Mouse (Mus musculus) right cerebral cortex, postnatal 4 days (tissue): ENCODE data around the gene Cyp2t4.

ENCODE experiments used
- DNase-seq: peaks from one replicate; pipeline ENCODE4 v3.0.0-alpha.2; 2022

Cyp2t4 gene

DNA sequence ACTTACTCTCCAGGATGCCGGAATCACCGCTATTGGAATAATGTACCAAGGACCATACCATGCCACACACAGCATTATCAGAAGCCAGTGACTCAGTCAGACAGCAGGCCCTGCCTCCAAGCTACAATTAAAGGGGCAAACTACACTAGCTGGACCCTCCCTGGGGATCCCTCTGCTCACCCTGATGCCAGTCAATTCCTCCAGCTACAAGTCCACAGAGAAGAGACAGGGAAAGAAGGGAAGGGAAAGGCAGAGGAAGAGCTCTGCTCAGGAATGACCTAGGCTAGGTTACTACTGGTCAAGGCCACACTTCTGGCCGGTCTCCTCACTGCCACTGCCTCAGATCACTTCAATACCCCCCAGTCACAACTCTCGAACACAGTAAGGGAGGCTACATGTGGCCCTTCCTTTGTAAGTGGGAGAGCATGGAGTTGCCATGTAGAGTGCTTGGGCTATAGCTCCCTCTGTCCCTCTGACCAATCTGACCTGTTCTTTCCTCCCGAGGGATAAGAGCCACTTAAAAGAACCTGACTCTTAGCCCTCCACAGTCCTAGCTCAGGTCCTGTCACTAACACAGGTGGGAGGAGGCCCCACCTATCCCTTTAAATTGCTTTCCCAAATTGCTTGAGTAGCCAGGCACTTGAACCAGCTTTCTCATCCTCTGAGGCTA lies 9.4 kb downstream of the Cyp2t4 start:
- no peak for DNase-seq

DNA sequence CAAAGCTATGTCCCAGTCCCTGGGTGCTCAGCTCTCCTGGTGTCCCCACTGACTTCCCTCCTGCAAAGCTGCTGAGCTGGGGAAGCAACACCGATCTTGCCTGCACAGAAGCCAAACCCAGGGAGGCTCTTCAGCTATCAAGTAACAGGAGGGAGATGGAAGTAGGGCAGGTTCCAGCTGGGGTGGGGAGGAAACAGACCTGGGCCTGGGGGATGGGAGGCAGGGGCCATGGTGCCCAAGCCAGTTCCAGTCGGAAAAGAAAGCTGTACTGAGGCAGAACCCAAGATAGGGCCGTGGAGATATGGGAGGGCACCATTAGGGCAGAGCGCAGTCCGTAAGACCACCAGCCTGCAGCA lies 9.9 kb downstream of the Cyp2t4 start:
- no peak for DNase-seq

DNA sequence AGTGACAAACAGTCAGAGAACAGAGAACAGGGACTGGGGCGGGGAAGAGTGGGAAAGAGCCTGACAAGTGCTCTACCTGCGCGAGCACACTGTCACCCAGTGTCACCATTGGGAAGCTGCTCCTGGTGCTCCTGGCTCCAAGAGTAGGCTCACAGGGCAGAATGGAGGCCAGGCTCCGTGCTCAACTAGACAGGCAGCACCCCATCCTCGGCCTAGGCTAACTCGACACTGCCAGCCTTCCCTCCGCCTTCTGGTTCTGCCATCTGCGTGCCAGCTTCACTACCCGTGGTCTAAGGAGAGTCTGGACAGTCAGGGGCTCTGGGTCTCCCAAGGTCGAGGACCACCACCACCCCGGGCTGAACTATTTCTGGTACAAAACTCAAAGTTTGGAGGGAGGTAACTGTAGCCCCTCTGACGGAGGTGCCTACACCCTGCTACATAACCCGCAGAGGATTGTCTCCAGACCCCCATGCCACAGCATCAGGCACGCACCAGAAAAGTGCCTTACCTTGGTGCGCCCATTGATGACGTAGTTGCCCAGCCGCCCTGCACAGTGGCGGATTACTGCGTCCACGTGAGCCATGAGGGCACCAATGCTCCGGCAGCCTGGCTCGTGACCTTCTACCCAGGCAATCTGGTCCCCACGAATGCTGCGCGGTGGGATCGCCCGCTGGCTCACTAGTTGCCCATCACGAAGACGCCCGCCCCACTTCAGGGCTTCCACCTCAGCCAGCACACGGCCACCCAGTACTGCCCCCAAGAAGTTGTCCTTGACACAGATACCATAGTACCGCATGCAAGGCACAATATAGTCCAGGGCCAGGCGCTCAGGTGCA lies 10.8 kb downstream of the Cyp2t4 start:
- DNase-seq: no peak

DNA sequence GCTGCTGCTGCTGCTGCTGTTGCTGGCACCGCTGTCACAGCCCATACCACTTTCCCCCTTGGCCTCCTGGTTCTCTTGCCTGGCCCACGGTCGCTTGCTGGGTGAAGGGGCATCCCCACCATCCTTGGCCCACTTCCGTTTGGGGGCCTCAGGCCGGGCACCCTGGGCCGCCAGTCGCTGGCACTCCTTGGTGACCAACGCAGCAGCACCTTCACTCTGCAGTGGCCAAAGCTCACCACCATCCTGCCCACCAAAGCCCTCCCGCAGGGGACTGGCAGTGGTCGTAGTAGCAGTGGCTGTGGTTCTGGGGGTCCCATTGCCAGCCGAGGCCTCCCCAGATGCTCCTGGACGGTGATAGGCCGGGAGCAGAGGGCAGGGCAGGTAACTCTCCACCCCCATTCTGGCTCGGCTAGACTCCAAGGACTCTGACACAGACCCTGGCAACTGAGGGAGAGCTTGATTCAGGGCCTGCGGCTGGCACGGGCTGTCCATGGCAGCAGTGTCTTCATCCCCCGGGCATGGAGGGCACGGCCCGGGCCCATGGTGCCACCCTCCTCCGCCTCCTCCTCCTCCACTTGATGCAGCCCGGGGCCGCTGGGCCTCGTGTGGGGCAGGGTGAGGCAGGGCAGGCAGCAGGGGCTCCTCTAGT lies 11.6 kb downstream of the Cyp2t4 start:
- DNase-seq: no peak

DNA sequence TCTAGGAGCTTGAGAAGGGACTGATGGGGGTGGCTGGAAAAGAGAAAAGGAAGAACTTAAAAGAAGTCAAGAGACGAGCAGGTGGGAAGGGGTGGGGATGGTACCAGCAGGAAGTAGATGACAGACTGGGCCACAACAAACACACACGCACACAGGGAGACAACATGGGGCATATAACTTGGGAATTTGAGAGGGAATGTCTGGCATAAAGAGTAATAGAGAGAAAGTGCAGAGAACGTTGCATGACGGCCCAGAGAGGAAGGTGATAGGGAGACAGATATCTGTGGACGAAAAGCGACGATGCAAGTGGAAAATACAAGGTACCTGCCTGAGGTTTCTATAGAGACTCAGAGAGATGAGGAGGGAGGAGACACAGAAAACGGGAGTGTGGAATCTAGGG lies 12.2 kb downstream of the Cyp2t4 start:
- DNase-seq: no peak

DNA sequence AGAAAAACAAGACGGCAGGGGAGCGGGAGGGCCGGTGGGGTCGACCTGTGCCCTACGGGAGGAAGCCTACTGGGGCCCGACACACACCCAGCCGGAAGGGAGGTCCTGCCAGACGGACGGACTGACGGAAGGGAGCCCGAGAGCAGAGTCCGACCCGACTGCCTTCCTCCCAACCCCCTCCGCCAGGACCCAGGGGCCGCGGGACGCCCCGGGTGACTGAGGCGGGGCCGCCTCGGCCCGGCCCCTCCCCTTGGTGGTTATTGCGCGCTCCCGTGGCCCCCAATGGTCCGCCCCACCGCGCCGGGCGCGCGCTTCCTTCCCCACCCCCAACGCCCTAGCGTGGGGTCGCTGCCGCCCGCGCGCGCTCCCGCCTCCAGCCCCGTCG lies 12.7 kb downstream of the Cyp2t4 start:
- peak; percentile 85 for DNase-seq

DNA sequence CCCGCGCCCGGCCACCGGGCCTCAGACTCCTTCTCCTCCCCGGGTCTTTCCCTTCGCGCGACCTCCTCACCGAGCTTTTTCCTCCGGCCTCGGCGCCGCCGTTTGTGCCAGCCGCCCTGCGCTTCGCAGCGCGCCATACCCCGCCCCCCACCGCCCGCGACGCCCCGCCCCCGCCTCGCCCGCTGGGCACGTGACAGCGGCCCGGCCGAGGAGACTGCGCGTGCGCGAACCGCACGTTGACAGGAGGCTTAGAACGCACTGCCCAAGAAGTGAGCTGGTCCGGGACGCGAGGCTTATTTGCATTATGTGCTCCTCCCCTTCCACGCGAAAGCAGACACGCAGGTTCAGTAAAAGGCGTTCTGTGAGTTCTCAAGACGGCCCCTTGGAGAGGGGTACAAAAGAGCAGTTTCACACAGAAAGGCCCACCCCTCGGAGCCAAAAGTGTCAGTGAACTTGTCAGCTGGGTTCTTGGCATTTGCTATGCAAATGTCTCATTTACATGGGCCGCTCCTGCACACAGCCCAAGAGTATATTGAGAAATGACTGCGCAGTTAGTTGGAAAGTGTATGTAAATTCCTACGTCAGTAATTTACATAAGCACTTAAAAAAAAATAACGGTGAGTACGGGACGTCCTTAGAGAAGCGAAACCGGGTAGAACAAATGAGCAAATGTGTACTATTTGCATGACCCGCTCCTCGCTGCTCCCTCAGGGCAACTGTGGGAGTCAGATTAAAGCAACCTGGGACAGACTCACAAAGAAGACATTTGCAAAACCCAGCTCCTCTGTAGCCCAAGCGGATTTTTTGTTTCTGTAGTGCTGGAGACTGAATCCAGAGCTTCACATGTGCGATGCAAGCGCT lies 13.3 kb downstream of the Cyp2t4 start, which contains the start of gene Egln2:
Egln2 (minus strand) TSS at position 189 of the 861 bp plus-strand sequence.
- DNase-seq: peak; percentile 99

DNA sequence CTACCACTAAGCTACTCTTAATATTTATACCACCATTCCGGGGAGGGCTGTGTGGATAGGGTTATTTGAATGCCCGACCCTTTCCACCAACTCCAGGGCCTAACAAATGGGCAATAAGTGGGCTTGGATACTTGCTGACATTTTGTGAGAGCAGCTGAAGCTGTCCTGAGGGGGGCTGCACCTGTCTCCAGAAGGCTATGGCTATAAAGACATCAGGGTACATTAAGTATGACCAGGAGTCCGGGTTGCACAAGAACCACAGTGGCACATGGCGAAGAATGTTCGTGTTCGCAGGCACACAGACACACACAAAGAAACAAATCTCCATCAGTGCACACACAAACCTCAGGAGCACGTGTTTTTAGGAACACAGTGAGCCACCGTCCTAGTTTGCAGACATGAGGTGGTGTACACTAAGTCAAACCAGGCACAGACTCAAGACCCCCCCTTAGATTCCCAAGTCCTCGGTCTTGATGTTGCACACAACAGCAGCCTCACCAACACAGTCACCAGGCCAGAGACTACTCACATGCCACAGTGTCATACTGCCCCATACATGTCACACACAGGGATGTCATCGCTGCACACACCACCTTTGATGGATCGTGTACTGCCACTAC lies 14.1 kb downstream of the Cyp2t4 start:
- no peak for DNase-seq

DNA sequence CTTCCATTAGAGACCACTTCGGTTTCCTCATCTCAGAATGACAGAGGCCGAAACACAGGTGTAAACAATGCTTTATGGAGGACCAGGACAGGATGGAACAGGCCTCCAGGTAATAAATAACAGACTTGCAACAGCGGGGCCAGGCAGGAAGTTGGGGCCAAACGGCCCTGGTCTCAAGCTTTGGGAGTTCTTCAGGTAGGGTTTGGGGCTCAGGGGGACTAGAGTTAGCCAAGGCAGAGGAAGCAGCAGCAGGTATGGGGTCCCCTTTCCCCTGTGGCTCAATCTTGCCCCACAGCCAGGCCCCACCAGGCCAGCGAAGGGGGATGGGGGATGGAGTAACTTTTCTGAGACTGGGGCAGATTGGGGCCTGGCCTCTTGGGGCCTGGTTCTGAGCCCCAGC lies 14.9 kb downstream of the Cyp2t4 start:
- DNase-seq: no peak

DNA sequence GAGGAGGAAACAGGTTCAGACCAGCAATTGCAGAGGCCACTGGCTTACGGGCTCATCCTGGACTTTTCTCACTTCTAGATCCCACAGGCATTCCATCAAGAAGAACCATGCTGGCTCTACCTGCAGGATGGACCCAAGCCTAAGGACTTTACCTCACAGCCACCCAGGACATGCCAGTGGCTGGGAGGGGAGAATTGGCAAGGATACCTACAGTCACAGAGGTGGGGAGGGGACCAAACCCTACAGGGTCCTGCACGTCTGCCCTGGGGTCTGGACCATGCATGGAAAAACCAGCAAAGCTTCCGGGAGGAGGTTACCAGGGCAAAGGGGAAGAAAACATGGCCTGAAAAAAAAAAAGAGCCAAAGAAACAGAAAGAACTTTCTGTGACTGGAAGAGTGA lies 17.5 kb downstream of the Cyp2t4 start:
- no peak for DNase-seq

DNA sequence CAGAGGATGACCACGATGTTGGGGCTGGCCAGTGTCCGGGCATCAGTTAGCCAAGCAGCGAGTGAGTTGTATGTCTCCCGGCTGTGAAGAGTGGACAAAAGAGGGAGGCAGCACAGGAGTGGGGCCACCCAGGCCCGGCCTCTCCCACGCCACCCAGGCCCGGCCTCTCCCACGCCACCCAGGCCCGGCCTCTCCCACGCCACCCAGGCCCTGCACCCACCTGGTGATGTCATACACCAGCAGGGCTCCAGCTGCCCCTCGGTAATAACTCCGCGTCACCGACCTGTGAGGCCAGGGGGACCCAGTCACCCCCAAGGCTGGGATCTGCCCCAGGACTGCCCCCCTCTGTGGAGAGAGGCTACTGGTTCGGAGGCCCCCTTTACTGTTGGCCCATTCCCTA lies 21.0 kb downstream of the Cyp2t4 start:
- DNase-seq: no peak

DNA sequence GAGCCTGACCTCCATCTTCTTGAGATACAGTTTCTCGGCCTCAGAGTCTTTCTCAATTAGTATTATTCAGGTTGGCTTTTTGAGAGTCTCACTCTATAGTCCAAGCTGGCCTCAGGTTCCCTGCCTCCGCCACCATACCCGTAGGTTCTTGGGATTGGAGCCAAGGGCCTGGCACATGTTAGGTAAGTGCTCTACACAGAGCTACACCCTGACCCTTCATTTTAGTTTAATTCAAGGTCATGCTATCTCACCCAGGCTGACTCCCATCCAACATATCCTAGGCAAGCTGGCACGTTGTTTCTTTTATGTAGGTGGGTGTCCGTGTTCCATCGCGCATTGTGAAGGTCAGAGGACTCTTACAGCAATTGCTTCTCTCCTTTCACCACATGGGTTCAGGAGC lies 21.4 kb downstream of the Cyp2t4 start:
- no peak for DNase-seq

DNA sequence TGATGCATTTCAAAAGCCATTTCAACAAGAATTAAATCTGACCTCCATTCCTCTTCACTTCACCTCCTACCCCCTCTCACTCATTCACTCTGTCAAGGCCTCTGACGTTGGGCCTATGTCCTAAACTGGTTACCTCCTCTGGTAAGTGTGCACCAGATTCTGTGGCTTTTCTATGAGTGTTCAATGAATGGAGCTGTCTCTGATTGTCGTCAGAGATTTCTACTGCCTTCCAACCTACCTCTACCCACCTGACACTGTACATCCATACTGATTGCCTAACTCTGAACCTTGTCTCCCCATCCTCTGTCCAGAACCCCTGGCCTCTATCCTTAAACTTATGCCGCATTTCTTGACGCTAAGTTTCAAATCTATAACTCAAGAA lies 24.4 kb downstream of the Cyp2t4 start:
- no peak for DNase-seq

DNA sequence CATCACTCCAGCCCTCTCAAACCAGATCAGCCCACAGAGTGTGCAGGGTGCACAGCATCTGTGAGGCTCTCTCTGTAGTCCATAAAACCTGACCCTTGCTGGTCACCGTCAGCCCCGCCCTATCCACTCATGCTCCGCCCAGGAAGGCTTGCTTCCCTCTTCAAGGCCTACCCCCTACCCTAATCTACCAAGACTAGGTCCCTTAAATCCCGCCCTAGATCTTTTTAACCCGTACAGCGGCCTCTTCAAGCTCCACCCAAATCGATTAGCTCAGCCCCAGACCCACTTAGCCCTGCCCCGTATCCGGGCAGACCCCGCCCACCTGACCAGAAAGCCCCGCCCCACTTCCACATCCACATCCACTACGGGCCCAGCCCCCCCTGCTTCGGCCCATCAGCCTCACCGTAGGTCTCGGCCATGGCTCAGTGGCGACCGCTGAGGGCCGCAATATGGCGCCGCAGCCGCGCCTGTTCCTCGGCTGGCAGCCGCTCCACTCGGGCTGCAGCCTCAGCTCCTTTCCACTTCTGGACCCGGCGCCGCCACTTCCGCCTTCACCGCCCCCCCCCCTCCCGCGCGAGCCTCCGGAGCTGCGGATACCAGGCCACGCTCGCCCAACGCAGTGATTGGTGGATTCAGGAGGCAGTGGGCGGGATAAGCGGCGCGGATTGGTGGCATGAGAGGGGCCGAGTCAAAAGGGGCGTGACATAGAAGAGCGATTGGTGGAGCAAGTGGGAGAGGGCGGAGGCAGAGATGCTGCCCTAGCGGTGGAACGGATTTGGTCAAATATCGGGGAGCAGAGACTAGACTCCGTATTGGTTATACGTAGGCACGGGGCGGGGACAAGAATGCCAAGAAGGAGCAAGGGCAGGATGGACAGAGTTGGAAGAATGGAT lies 25.1 kb downstream of the Cyp2t4 start, which contains the start of gene Rab4b:
Rab4b (minus strand) TSS at position 573 of the 893 bp plus-strand sequence.
- DNase-seq: peak; percentile 97

DNA sequence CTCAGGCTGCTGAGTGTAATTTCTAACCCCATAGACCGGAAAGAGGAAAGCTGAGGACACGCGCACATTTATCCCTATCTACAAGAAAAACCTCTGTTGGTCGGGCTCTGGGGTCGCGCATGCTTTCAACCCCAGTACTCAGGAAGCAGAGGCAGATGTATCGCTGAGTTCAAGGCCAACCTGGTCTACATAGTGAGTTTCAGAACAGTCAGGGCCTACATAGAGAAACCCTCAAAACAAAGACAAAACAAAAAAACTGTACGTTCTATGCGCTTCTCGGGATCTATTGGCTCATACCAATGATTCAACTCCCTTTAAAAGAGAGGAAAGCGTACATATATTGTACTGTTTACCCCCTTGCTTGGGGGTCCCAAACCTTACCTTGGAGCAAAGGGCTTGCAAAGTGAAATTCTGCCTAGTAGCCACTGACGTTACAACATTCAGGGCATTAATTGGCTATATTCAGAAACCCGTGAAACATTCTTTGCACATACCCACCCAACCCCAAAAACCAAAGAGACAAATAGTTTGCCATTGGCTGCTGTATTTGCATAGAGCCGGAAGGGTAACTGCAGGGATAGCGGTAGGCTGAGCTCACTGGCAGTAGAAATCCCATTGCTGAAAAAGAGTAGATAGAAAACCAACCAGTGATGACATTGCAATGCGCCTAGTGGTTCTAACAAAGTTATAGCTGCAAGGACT lies 25.9 kb downstream of the Cyp2t4 start:
- DNase-seq: no peak

DNA sequence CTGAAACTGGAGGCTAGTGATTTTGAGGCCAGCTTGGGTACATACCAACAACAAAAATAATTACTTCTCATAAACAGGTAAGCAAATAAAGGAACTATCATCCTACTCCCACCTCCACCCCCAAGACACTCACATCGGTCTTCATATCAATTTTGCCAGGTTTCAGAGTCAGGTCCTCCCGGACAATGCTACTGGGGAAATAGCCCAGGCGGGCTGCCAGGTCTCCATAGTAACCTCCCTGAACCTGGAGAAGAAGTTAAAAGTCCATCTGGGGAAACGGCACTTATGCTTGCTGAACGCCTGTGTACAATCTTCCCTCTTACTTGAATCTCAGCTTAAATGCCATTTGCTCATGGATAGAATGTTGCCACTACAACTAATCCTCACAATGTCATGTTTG lies 26.5 kb downstream of the Cyp2t4 start:
- no peak for DNase-seq

DNA sequence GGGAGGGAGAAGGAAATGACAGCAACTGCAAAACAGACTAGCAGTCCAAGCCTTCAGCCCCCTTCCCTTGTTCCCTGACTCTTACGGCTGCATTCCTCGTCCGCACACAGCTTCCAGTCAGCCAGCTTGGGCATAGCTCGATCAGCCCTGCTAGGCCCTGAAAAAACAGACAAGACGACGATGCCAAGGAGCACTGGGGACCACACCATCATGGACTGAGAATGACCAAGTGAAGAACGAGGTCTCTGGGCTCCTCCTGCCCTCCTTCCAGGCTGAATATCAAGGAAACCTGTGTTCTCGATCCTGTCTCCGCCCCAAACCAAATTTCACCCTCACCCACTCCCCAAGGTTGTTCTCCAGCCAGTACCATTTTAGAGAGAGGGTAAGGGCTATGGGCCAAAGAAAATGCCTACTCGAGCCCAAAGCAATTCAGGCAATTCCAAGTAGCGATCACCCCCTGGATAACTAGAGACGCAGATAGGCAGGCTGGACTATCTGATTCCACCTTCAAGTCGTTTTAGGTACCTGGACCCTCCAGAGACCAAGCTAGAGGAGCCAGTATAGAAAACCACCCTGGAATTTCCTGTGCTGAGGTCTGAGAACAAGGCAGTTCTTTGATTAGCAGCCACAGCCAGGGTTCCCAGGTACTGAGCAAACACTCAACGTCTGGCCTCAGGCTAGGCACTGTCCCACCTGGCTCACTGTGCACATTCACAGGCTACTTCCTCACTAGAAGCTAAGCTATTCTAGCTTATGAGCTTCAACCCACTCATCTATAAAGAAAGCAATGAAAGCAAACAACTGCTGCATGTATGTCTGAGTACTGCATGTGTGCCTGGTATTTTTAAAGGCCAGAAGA lies 27.6 kb downstream of the Cyp2t4 start, which contains the start of the genes Gm21983 and Mia:
Gm21983 (minus strand) TSS at position 250 of the 859 bp plus-strand sequence.
Mia (minus strand) TSS at position 321 of the 859 bp plus-strand sequence.
- DNase-seq: no peak

DNA sequence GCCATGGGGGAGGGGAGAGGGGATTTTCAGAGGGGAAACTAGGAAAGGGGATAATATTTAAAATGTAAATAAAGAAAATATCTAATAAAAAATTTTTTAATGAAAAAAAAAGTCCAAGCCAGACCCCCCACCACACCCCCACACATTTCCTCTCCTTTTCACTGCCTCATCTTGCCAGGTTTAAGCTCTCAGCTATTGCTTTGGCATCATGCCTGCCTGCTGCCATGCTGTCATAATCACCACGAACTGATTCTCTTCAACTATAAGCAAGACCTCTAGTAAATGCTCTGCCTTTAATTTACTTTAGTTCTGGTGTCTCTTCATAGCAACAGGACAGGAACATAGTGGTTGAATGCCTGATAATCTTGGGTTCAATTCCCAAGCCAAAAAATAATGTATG lies 29.0 kb downstream of the Cyp2t4 start:
- no peak for DNase-seq

DNA sequence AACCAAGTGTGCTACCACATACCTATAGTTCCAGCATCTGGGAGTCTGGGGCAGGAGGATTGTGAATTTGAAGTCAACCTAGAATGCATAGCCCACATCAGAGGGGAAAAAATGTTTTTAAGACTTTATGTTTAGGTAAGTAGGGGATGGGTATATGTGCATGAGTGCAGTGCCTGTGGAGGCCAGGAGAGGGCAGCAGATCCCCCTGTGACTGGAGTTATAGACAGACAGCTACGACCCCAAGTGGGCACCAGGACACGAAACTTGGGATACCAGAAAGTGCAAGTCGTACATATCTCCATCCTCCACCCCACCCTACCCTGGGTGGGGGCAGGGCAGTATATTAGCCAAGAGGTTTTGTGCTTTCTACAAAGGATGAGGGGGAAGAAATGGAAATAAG lies 31.4 kb downstream of the Cyp2t4 start:
- peak; percentile 53 for DNase-seq

DNA sequence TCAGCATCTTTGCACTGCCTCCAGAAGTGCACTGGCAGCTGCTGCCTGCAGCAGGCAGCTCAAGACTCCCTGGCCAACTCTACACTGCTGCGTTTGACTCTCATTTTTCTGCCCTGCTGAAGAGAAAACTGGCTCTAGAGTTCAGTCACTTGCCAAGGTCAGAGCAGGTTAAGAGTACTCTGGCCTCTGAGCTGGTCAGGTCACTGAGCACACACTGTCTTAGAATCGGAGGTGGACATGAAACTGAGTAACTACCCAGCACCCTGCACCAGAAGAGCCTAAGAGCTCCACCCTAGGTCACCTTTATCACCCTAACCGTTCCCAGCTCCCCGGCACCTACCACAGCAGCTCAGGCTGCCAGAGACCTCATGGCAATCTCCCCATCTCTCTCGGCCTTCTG lies 32.5 kb downstream of the Cyp2t4 start:
- DNase-seq: no peak
